Mouse (Mus musculus) thymus, adult 2 months (tissue): ENCODE results near the gene Grm4.

Experiments
- CTCF ChIP-seq: fragments of 200-500 bp; IDR thresholded peaks from 2 replicates; pipeline ENCODE4 v1.5.1; 2012; ENCODE audit warnings: mild to moderate bottlenecking, control low read depth, low read length, moderate library complexity, borderline replicate concordance; ENCODE audit not compliant: control insufficient read depth, poor library complexity, insufficient read depth; ENCODE audit errors: extremely low read depth
- POLR2A ChIP-seq: fragments of 200-500 bp; IDR thresholded peaks from 2 replicates; pipeline ENCODE4 v1.6.1; 2012; ENCODE audit warnings: mild to moderate bottlenecking, low read length, control low read depth, moderate library complexity; ENCODE audit not compliant: control insufficient read depth, poor library complexity, insufficient read depth; ENCODE audit errors: extremely low read depth

GRCm38 (mm10) chr17:27499080-27499479 is 22.1 kb downstream of the Grm4 start:
- TF ChIP-seq POLR2A = no peak
- no peak for TF ChIP-seq CTCF
